Mouse (Mus musculus) heart, embryonic 11.5 days (tissue): ENCODE measurements around the gene Prpf6. TPM values are rescaled to one million over a fixed set of nuclear protein-coding genes. Genes with fewer than 3 reads are reported as not detected.

ENCODE experiments used
- ATAC-seq: fragments of 200-750 bp; cut with Nextera tagmentation; replicated peaks from 2 replicates; pipeline ENCODE4 v1.8.0; 2017; ENCODE audit warnings: moderate library complexity; ENCODE audit not compliant: insufficient number of reproducible peaks, low FRiP score, low TSS enrichment
- H3K27ac ChIP-seq: fragments of 300-500 bp; sonication (generic); 2 replicates; pipeline ENCODE4 v1.5.1; 2014; ENCODE audit warnings: mild to moderate bottlenecking, low read depth, low read length
- H3K27me3 ChIP-seq: fragments of 300-500 bp; sonication (generic); 2 replicates; pipeline ENCODE4 v1.6.1; 2014; ENCODE audit warnings: mild to moderate bottlenecking, low read length, mixed read lengths; ENCODE audit not compliant: control insufficient read depth, insufficient read depth
- H3K36me3 ChIP-seq: fragments of 300-500 bp; sonication (generic); 2 replicates; pipeline ENCODE4 v1.6.1; 2014; ENCODE audit warnings: mild to moderate bottlenecking, low read length, moderate library complexity, mixed read lengths; ENCODE audit not compliant: control insufficient read depth, insufficient read depth
- H3K4me1 ChIP-seq: fragments of 300-500 bp; sonication (generic); 2 replicates; pipeline ENCODE4 v1.6.1; 2014; ENCODE audit warnings: low read length; ENCODE audit not compliant: control insufficient read depth, insufficient read depth
- H3K4me2 ChIP-seq: fragments of 300-500 bp; sonication (generic); 2 replicates; pipeline ENCODE4 v1.6.1; 2014; ENCODE audit warnings: mild to moderate bottlenecking, moderate library complexity
- H3K4me3 ChIP-seq: fragments of 300-500 bp; sonication (generic); 2 replicates; pipeline ENCODE4 v1.5.1; 2014; ENCODE audit warnings: low read depth, low read length
- H3K9ac ChIP-seq: fragments of 300-500 bp; sonication (generic); 2 replicates; pipeline ENCODE4 v1.6.1; 2014; ENCODE audit warnings: mild to moderate bottlenecking, low read depth, low read length, moderate library complexity
- H3K9me3 ChIP-seq: fragments of 300-500 bp; sonication (generic); replicated peaks from 2 replicates; pipeline ENCODE4 v1.6.1; 2016; ENCODE audit warnings: low read length; ENCODE audit not compliant: control insufficient read depth
- WGBS: fragments of 180-500 bp; shearing (Covaris S2); extraction: QIAGEN DNeasy Blood & Tissue Kit; methylation state at CpG from one replicate; pipeline ENCODE4 v1.1.7; 2014; ENCODE audit not compliant: insufficient replicate concordance; 5-methylcytosine and 5-hydroxymethylcytosine counted together
- polyA plus RNA-seq: library from polyadenylated mRNA; unstranded; fragments of >200 nt; fragmentation: Nextera tagmentation; extraction: Ambion mirVana; gene quantifications from 2 replicates; pipeline ENCODE4 v1.2.1, GENCODE M21; 2014

The Prpf6 gene
- polyA plus RNA-seq, 1 experiment from 2014 or later = 45.5 TPM

GRCm38 (mm10) chr2:181628471-181628870 lies 36.8 kb downstream of the Prpf6 start:
- Histone ChIP-seq H3K9me3 (no peaks in the 10 kb centered on the region), H3K9ac (no peak overlapping the region), H3K4me3 (no peak overlapping the region), H3K4me1 (no peaks in the 10 kb centered on the region), H3K4me2 (no peak overlapping the region), H3K27ac (no peak overlapping the region), H3K36me3 (peaks cover 12% of the 10 kb centered on the region), H3K27me3 (no peaks in the 10 kb centered on the region)
- ATAC-seq = no peak

- Histone ChIP-seq H3K4me3 (no peak overlapping the region), H3K9ac (no peak overlapping the region), H3K27me3 (no peaks in the 10 kb centered on the region), H3K9me3 (no peaks in the 10 kb centered on the region), H3K4me1 (no peaks in the 10 kb centered on the region), H3K4me2 (no peak overlapping the region), H3K36me3 (peaks cover 35% of the 10 kb centered on the region), H3K27ac (no peak overlapping the region)
- no peak for ATAC-seq
- 93% methylated on average over 6 of the region's 6 CpGs for WGBS
Measured at GRCm38 (mm10) chr2:181632624-181633023, 41.0 kb downstream of the Prpf6 start.

GRCm38 (mm10) chr2:181635865-181636264 lies 44.2 kb downstream of the Prpf6 start:
- no peak overlapping the region for H3K4me2 ChIP-seq
- 88% methylated on average over 3 of the region's 3 CpGs for WGBS

GRCm38 (mm10) chr2:181644361-181644760 lies 52.7 kb downstream of the Prpf6 start:
- H3K9me3 ChIP-seq = no peaks in the 10 kb centered on the region
- no peaks in the 10 kb centered on the region for H3K4me1 ChIP-seq
- H3K4me2 ChIP-seq = no peak overlapping the region
- H3K27me3 ChIP-seq = no peaks in the 10 kb centered on the region
- H3K36me3 ChIP-seq = peaks cover 19% of the 10 kb centered on the region
- WGBS = 93% methylated on average over 2 of the region's 2 CpGs
- no peak overlapping the region for H3K4me3 ChIP-seq
- H3K9ac ChIP-seq = no peak overlapping the region
- no peak overlapping the region for H3K27ac ChIP-seq
- ATAC-seq = no peak

More at GRCm38 (mm10) chr2:181635865-181636264, 44.2 kb downstream of the Prpf6 start:
- Histone ChIP-seq H3K27ac (no peak overlapping the region), H3K9ac (no peak overlapping the region), H3K9me3 (no peaks in the 10 kb centered on the region), H3K27me3 (no peaks in the 10 kb centered on the region), H3K4me1 (no peaks in the 10 kb centered on the region), H3K4me3 (no peak overlapping the region), H3K36me3 (peaks cover 35% of the 10 kb centered on the region)
- ATAC-seq = no peak

- Histone ChIP-seq H3K4me2 (no peak overlapping the region), H3K4me3 (no peak overlapping the region), H3K27ac (no peak overlapping the region), H3K4me1 (no peaks in the 10 kb centered on the region), H3K27me3 (no peaks in the 10 kb centered on the region), H3K9me3 (no peaks in the 10 kb centered on the region), H3K9ac (no peak overlapping the region), H3K36me3 (peaks cover 32% of the 10 kb centered on the region)
- WGBS = 95% methylated on average over 3 of the region's 3 CpGs
- no peak for ATAC-seq
Measured at GRCm38 (mm10) chr2:181645666-181646065, 54.0 kb downstream of the Prpf6 start.

GRCm38 (mm10) chr2:181646626-181647472 lies 55.2 kb downstream of the Prpf6 start:
- Histone ChIP-seq H3K27me3 (no peaks in the 10 kb centered on the region), H3K4me2 (no peak overlapping the region), H3K4me3 (no peak overlapping the region), H3K9me3 (no peaks in the 10 kb centered on the region), H3K36me3 (peaks cover 35% of the 10 kb centered on the region), H3K4me1 (no peaks in the 10 kb centered on the region), H3K9ac (no peak overlapping the region), H3K27ac (no peak overlapping the region)
- ATAC-seq = no peak
- 86% methylated on average over 6 of the region's 6 CpGs for WGBS

- Histone ChIP-seq H3K27ac (no peak overlapping the region), H3K4me3 (no peak overlapping the region), H3K36me3 (peaks cover 43% of the 10 kb centered on the region), H3K9ac (no peak overlapping the region), H3K4me1 (peaks cover 2% of the 10 kb centered on the region; the same call in 1 of the 2 replicates), H3K4me2 (no peak overlapping the region), H3K27me3 (no peaks in the 10 kb centered on the region), H3K9me3 (no peaks in the 10 kb centered on the region)
- WGBS = 93% methylated on average over 10 of the region's 10 CpGs
- ATAC-seq = no peak
Measured at GRCm38 (mm10) chr2:181648926-181649325, 57.3 kb downstream of the Prpf6 start.

GRCm38 (mm10) chr2:181653065-181653464 lies 61.4 kb downstream of the Prpf6 start:
- Histone ChIP-seq H3K9me3 (no peaks in the 10 kb centered on the region), H3K27me3 (no peaks in the 10 kb centered on the region), H3K36me3 (peaks cover 55% of the 10 kb centered on the region)

GRCm38 (mm10) chr2:181653523-181653922 lies 61.9 kb downstream of the Prpf6 start:
- no peaks in the 10 kb centered on the region for H3K27me3 ChIP-seq
- peaks cover 52% of the 10 kb centered on the region for H3K36me3 ChIP-seq
- no peak overlapping the region for H3K27ac ChIP-seq
- no peak overlapping the region for H3K9ac ChIP-seq
- no peak overlapping the region for H3K4me2 ChIP-seq
- H3K9me3 ChIP-seq = no peaks in the 10 kb centered on the region
- ATAC-seq = no peak
- 88% methylated on average over 1 of the region's 1 CpGs for WGBS
- H3K4me3 ChIP-seq = no peak overlapping the region
- H3K4me1 ChIP-seq = peaks cover 2% of the 10 kb centered on the region; the same call in 1 of the 2 replicates

More at GRCm38 (mm10) chr2:181653065-181653464, 61.4 kb downstream of the Prpf6 start:
- Histone ChIP-seq H3K4me1 (peaks cover 2% of the 10 kb centered on the region; the same call in 1 of the 2 replicates), H3K9ac (no peak overlapping the region), H3K4me3 (no peak overlapping the region), H3K4me2 (no peak overlapping the region), H3K27ac (no peak overlapping the region)
- ATAC-seq = no peak
